Mouse (Mus musculus) brain, embryonic 14.5 days (tissue): ENCODE data around the gene Olfr692.

Source experiments
- CTCF ChIP-seq: fragments of 200-500 bp; IDR thresholded peaks from 2 replicates; pipeline ENCODE4 v1.5.1; 2012; ENCODE audit warnings: inconsistent platforms, mild to moderate bottlenecking, moderate library complexity, borderline replicate concordance; ENCODE audit not compliant: insufficient read depth, insufficient read length; ENCODE audit errors: extremely low read depth
- POLR2A ChIP-seq: fragments of 200-500 bp; IDR thresholded peaks from 2 replicates; pipeline ENCODE4 v1.6.1; 2012; ENCODE audit warnings: mild to moderate bottlenecking, inconsistent platforms, borderline replicate concordance; ENCODE audit not compliant: poor library complexity, insufficient read depth, insufficient read length, severe bottlenecking; ENCODE audit errors: extremely low read depth

DNA sequence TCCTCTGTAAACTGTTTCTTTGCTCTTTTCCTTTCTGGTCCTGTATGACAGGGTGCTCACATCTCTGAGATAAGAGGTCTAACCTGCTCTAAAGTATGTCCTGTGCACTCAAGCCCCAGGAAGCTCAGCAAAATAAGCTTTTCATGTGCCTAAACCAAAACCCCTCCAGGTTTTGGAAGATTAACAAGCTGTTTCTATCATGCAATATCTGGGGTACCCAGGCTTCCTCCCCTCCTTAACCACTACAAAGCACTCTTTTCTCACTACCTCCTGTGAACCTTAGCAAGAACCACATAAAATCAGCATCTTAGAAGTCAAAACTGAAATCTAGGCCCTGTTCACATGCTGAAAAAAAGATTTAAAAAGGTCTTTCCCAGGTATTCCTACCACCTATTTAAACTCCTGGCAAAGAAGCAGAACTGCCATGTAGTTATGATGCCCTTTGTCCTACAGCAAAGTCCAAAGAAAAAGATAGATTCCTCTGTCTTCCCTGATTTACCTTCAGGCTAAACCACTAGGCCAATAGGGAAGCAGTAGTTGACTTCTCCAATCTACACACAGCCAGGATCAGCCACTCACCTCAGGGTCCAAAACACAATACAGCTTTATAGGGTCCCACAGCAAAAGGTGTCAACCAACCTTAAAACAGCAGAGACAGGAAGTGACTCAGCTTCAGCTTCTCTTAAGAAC is 27.2 kb downstream of the Olfr692 start:
- TF ChIP-seq POLR2A (no peak), CTCF (no peak)
